Mouse (Mus musculus): Measurements from ENCODE around the gene Dach1.

- no peak for TF ChIP-seq CTCF (IDR thresholded peaks at IDR 0.05; ENCODE audit: extremely low read depth, insufficient read depth, insufficient read length, insufficient replicate concordance)
- no peak for TF ChIP-seq POLR2A (IDR thresholded peaks at IDR 0.05; ENCODE audit: low read depth, low read length)
Observed at GRCm38 (mm10) chr14:98095229-98095628, 74.3 kb downstream of the Dach1 start.
